Mouse (Mus musculus): ENCODE measurements around the gene Adra2c. TPM values are rescaled to one million over a fixed set of nuclear protein-coding genes. Genes with fewer than 3 reads are reported as not detected.

The Adra2c gene
- polyA plus RNA-seq, 1 experiment from 2014 or later, result 0.09 TPM

DNA sequence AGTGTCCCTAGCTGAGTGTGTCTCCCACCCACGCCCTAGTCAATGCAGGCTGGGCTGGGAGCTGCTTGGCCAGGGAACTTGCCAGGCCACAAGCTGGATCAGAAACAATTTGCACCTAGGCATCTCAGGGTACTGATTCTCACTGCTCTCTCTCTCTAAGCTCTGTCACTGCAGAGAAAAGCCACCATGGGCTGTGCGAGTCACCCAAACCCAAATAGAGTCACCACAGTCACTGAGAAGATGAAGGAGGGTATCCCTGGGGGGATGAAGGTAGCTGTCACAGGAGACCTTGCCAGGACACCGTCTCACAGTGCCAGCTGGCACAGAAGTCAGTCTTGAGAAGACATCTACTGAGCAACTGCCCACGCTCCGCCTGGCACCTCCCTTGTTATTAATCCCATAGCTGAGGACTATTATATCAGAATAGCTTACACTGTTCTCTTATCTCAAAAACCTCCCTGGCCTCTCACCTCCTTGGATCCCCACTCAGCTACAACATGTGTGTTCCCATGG lies 33.7 kb downstream of the Adra2c start:
- no peak for ATAC-seq (ENCODE audit: insufficient number of reproducible peaks, insufficient read depth, low FRiP score, low TSS enrichment, low read depth)
- WGBS, result 84% methylated on average over 5 of the region's 5 CpGs
- Histone ChIP-seq H3K27ac (no peak overlapping the region), H3K27me3 (peaks cover 73% of the 10 kb centered on the region), H3K9me3 (no peaks in the 10 kb centered on the region), H3K9ac (replicated peaks) (no peak overlapping the region), H3K4me2 (no peak overlapping the region), H3K36me3 (no peaks in the 10 kb centered on the region), H3K4me1 (replicated peaks) (peaks cover 8% of the 10 kb centered on the region; the same call in 1 of the 2 replicates), H3K4me3 (replicated peaks) (no peak overlapping the region)

- H3K27ac ChIP-seq, result no peak overlapping the region
- no peak for ATAC-seq (ENCODE audit: insufficient number of reproducible peaks, insufficient read depth, low FRiP score, low TSS enrichment, low read depth)
- WGBS, result under 1% methylated on average over 21 of the region's 21 CpGs
Measured at GRCm38 (mm10) chr5:35313231-35313821, 35.2 kb downstream of the Adra2c start.

DNA sequence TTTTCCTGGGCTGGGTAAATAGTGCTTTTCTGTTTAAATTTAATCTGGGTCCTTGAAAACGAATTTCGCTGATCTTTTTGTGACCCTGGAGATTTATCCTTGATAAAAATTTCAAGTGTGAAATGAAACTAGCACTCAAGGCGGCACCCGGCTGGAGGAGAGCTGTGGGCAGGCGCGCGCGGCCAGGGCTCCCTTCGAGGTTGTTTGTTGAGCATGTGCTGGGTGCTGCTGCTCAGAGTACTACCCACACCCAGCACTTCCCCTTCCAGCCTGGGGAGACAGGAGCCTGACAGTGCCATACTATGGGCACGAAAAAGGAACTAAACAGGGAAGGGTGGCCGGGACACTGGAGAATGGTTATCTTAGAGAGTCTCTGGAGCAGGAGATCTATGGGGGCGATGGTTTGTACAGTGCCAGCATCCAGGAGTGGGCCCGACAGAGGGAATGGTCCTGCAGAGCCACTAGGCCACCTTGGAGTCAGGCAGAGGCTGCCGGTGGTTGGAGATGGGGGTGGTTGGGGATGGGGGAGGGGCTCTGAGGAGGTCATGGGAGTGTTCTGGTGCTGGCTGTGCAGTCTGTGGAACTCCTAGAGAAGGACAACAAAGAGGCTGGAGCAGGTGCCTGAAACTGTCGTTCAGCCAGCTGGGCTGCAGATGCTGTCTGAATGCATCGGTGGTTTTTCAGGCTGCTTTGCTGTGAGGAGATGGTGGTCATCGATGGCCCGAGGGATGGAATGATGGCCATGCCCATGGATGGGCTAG lies 35.9 kb downstream of the Adra2c start:
- no peak for ATAC-seq (ENCODE audit: insufficient number of reproducible peaks, insufficient read depth, low FRiP score, low TSS enrichment, low read depth)
- H3K36me3 ChIP-seq, result no peaks in the 10 kb centered on the region
- H3K4me2 ChIP-seq, result peak overlapping the region; percentile 42
- no peak overlapping the region for H3K27ac ChIP-seq
- peaks cover 84% of the 10 kb centered on the region for H3K27me3 ChIP-seq
- peaks cover 8% of the 10 kb centered on the region; the same call in 1 of the 2 replicates for H3K4me1 ChIP-seq (replicated peaks)
- WGBS, result 19% methylated on average over 18 of the region's 18 CpGs
- peak overlapping the region; percentile 16 for H3K4me3 ChIP-seq (replicated peaks)
- H3K9ac ChIP-seq (replicated peaks), result no peak overlapping the region
- no peaks in the 10 kb centered on the region for H3K9me3 ChIP-seq

More at GRCm38 (mm10) chr5:35313231-35313821, 35.2 kb downstream of the Adra2c start:
- Histone ChIP-seq H3K9me3 (no peaks in the 10 kb centered on the region), H3K27me3 (peaks cover 84% of the 10 kb centered on the region), H3K9ac (replicated peaks) (no peak overlapping the region), H3K4me1 (replicated peaks) (peaks cover 8% of the 10 kb centered on the region; the same call in 1 of the 2 replicates), H3K4me3 (replicated peaks) (peak overlapping the region; percentile 16), H3K36me3 (no peaks in the 10 kb centered on the region), H3K4me2 (peak overlapping the region; percentile 42)

GRCm38 (mm10) chr5:35314629-35315028 lies 36.5 kb downstream of the Adra2c start:
- Histone ChIP-seq H3K36me3 (no peaks in the 10 kb centered on the region), H3K4me1 (replicated peaks) (peaks cover 8% of the 10 kb centered on the region; the same call in 1 of the 2 replicates), H3K27me3 (peaks cover 88% of the 10 kb centered on the region), H3K4me2 (no peak overlapping the region), H3K4me3 (replicated peaks) (no peak overlapping the region), H3K9me3 (no peaks in the 10 kb centered on the region), H3K9ac (replicated peaks) (no peak overlapping the region), H3K27ac (no peak overlapping the region)
- WGBS, result 37% methylated on average over 3 of the region's 3 CpGs
- ATAC-seq (ENCODE audit: insufficient number of reproducible peaks, insufficient read depth, low FRiP score, low TSS enrichment, low read depth), result no peak

- no peak for ATAC-seq (ENCODE audit: insufficient number of reproducible peaks, insufficient read depth, low FRiP score, low TSS enrichment, low read depth)
- Histone ChIP-seq H3K9me3 (no peaks in the 10 kb centered on the region), H3K4me1 (replicated peaks) (peaks cover 8% of the 10 kb centered on the region; the same call in 1 of the 2 replicates), H3K9ac (replicated peaks) (no peak overlapping the region), H3K27ac (no peak overlapping the region), H3K27me3 (peaks cover 88% of the 10 kb centered on the region), H3K36me3 (no peaks in the 10 kb centered on the region), H3K4me3 (replicated peaks) (no peak overlapping the region), H3K4me2 (no peak overlapping the region)
- 77% methylated on average over 3 of the region's 3 CpGs for WGBS
Measured at GRCm38 (mm10) chr5:35315204-35315603, 37.1 kb downstream of the Adra2c start.

- no peak for ATAC-seq (ENCODE audit: insufficient number of reproducible peaks, insufficient read depth, low FRiP score, low TSS enrichment, low read depth)
- Histone ChIP-seq H3K27ac (no peak overlapping the region), H3K9me3 (no peaks in the 10 kb centered on the region), H3K9ac (replicated peaks) (no peak overlapping the region), H3K4me3 (replicated peaks) (no peak overlapping the region), H3K36me3 (no peaks in the 10 kb centered on the region), H3K27me3 (peaks cover 46% of the 10 kb centered on the region), H3K4me2 (no peak overlapping the region), H3K4me1 (replicated peaks) (no peaks in the 10 kb centered on the region)
- 77% methylated on average over 2 of the region's 2 CpGs for WGBS
Measured at GRCm38 (mm10) chr5:35320650-35321049, 42.5 kb downstream of the Adra2c start.

DNA sequence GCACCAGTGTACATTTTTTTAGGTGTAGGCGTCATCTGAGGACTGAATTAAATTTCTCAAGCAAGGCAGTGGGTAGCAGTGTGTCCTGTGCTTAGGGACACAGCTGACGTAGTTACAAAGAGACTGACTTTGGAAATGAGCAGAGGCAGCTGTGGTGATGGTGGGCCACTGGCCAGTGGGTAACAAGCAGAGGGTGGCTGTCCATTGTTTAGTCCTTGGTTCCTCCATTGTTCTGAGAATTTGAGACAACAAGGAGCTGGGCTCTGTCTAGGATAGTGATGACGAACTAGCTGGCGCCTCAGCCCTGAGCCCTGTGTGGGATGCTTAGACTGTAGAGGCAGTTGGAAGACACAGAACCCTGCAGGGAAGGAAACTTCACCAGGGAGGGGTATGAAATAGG lies 52.7 kb downstream of the Adra2c start:
- WGBS, result 82% methylated on average over 4 of the region's 4 CpGs
- ATAC-seq (ENCODE audit: insufficient number of reproducible peaks, insufficient read depth, low FRiP score, low TSS enrichment, low read depth), result no peak

More for the DNA sequence above, 52.7 kb downstream of the Adra2c start:
- Histone ChIP-seq H3K4me3 (replicated peaks) (no peak overlapping the region), H3K27me3 (peaks cover 5% of the 10 kb centered on the region; the same call in 1 of the 2 replicates), H3K4me1 (replicated peaks) (no peaks in the 10 kb centered on the region), H3K9me3 (no peaks in the 10 kb centered on the region), H3K9ac (replicated peaks) (no peak overlapping the region), H3K27ac (no peak overlapping the region), H3K4me2 (no peak overlapping the region), H3K36me3 (no peaks in the 10 kb centered on the region)

Other genes with a start within 250 kb of the Adra2c start
- gene Hgfac, start 236.8 kb upstream of the Adra2c start, polyA plus RNA-seq (2016; fragmentation: Nextera tagmentation; extraction: Ambion mirVana), result 0.24 and 0.59 TPM in 2 replicates
- gene Dok7, start 221.6 kb upstream of the Adra2c start, polyA plus RNA-seq (2016; fragmentation: Nextera tagmentation; extraction: Ambion mirVana), result 2.6 and 2.9 TPM in 2 replicates
- gene Lrpap1, start 172.6 kb upstream of the Adra2c start, polyA plus RNA-seq (2016; fragmentation: Nextera tagmentation; extraction: Ambion mirVana), result 83.5 and 93.0 TPM in 2 replicates
- gene Hmx1, start 110.8 kb downstream of the Adra2c start, polyA plus RNA-seq (2016; fragmentation: Nextera tagmentation; extraction: Ambion mirVana), result 0.60 and 0.75 TPM in 2 replicates
- 1.4 and 1.7 TPM in 2 replicates for gene Cpz, start 247.4 kb downstream of the Adra2c start, polyA plus RNA-seq (2016; fragmentation: Nextera tagmentation; extraction: Ambion mirVana)

All from limb, embryonic 12.5 days (tissue).